Mouse (Mus musculus) R1 (cell line): ENCODE measurements around the gene Ecm2.

Experiments used
- DNase-seq: peaks from one replicate; pipeline ENCODE4 v3.0.0-alpha.2; 2018; ENCODE audit warnings: low read depth, low spot score

Ecm2 gene

GRCm38 (mm10) chr13:49507176-49507575 is 2.6 kb downstream of the Ecm2 start:
- DNase-seq = no peak

- no peak for DNase-seq
Measured at GRCm38 (mm10) chr13:49518761-49519160, 14.2 kb downstream of the Ecm2 start.

- DNase-seq = no peak
Measured at GRCm38 (mm10) chr13:49526235-49526634, 21.6 kb downstream of the Ecm2 start.

- no peak for DNase-seq
Measured at GRCm38 (mm10) chr13:49530636-49531035, 26.0 kb downstream of the Ecm2 start.

- no peak for DNase-seq
Measured at GRCm38 (mm10) chr13:49536946-49537345, 32.3 kb downstream of the Ecm2 start.

- no peak for DNase-seq
Measured at GRCm38 (mm10) chr13:49538693-49539092, 34.1 kb downstream of the Ecm2 start.

- no peak for DNase-seq
Measured at GRCm38 (mm10) chr13:49544279-49544678, 39.7 kb downstream of the Ecm2 start, which contains the start of gene Aspn. Gene Aspn, plus strand, starts transcription at chr13:49544443.

- DNase-seq = no peak
Measured at GRCm38 (mm10) chr13:49545646-49546045, 41.0 kb downstream of the Ecm2 start.

- DNase-seq = no peak
Measured at GRCm38 (mm10) chr13:49546517-49546916, 41.9 kb downstream of the Ecm2 start.

- DNase-seq = no peak
Measured at GRCm38 (mm10) chr13:49547563-49548150, 43.0 kb downstream of the Ecm2 start.

GRCm38 (mm10) chr13:49549616-49550015 is 45.0 kb downstream of the Ecm2 start:
- DNase-seq = no peak

- DNase-seq = no peak
Measured at GRCm38 (mm10) chr13:49554519-49554918, 49.9 kb downstream of the Ecm2 start.

- no peak for DNase-seq
Measured at GRCm38 (mm10) chr13:49556203-49556602, 51.6 kb downstream of the Ecm2 start.

- DNase-seq = no peak
Measured at GRCm38 (mm10) chr13:49556924-49557323, 52.3 kb downstream of the Ecm2 start.

GRCm38 (mm10) chr13:49559185-49559584 is 54.6 kb downstream of the Ecm2 start:
- DNase-seq = peak; percentile 13

GRCm38 (mm10) chr13:49560886-49561285 is 56.3 kb downstream of the Ecm2 start:
- DNase-seq = no peak

- no peak for DNase-seq
Measured at GRCm38 (mm10) chr13:49564347-49564746, 59.7 kb downstream of the Ecm2 start.

- peak; percentile 27 for DNase-seq
Measured at GRCm38 (mm10) chr13:49570371-49570770, 65.8 kb downstream of the Ecm2 start.

GRCm38 (mm10) chr13:49571418-49571817 is 66.8 kb downstream of the Ecm2 start:
- DNase-seq = no peak

GRCm38 (mm10) chr13:49581541-49582530 is 77.2 kb downstream of the Ecm2 start, which contains the start of gene Omd:
Gene Omd, plus strand, starts transcription at chr13:49582462.
- no peak for DNase-seq
